Mouse (Mus musculus) spleen, postnatal 14 days (tissue): ENCODE measurements around the gene Trpm2.
"Not testable (repeated sequence)": the region's sequence is repeated elsewhere in the genome, so short reads cannot be mapped to it uniquely, and the experiment has no call there.

Source experiments
- DNase-seq, 2 experiments: peaks; one replicate each; pipeline ENCODE4 v3.0.0; 2021 to 2022; ENCODE audit warnings: low spot score in 2 of 2

Trpm2 gene

DNA sequence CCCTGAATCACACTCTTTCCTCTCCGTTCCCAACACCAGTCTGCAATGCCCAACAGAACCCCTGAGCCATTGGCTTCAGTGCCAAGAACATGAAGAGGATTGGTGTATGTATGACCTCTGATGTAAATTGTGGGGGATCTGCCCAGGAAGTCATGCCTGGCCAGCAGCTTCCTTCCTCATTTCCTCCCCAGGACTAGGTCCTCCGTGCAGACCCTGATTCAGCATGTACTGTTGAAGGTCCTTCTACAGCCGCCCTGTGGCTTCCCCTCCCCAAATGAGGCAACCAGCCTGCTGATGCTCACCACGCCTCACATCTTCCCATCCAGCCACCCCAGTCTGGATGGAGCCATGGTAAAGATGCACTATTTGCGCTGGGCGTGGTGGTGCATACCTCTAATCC, at the start of gene Trpm2:
Gene Trpm2, minus strand, starts transcription at position 83 of the 400 bp plus-strand sequence.
- no peak for DNase-seq

DNA sequence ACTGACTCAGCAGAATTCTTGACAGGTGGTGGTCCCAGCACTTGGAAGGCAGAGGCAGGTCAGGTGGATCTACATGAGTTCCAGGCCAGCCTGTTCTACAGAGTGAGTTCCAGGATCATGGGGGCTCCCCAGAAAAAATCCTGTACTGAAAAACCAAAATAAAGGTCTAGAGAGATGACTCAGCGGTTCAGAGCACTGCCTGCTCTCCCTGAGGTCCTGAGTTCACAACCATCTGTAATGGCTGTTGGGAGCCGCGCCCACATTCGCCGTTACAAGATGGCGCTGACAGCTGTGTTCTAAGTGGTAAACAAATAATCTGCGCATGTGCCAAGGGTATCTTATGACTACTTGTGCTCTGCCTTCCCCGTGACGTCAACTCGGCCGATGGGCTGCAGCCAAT, 49.6 kb upstream of the Trpm2 start:
- DNase-seq = not testable (repeated sequence)

DNA sequence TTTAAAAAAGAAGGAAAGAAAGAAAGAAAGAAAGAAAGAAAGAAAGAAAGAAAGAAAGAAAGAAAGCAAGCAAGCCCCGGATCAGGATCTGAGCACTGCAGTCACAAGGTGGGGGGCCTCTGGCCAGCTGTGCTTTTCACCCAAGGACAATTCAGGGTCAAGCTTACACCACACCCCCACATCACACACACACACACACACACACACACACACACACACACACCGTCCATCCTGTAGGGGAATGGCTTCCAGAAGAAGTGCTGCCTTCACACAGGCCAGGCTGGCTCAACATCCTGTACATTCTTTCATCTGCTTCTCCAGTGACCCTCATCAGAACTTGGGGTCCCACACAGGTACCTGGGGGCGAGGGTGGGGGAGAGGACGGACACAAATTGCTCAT, 48.9 kb upstream of the Trpm2 start:
- no peak for DNase-seq

DNA sequence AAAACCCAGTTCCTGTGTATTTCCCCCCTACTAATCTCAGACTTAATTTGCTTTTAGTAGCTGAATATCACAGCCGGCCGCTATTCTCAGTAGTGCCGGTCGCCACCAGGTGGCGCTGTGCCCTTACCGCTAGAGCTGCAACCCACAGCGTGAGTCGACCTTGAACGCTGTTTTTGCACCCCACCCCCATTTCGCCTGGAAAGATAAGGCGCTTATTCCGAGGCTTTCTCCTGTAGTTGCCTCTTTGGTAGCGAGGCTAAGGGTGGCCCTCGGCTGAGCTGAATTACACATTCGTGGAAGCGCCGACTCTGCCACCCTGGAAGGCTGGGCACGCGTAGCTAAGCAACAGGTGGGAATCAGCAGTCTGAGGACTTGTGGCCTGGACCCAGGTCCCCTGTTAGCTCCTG, 48.4 kb upstream of the Trpm2 start:
- peak; percentile 59 to 77 for DNase-seq

DNA sequence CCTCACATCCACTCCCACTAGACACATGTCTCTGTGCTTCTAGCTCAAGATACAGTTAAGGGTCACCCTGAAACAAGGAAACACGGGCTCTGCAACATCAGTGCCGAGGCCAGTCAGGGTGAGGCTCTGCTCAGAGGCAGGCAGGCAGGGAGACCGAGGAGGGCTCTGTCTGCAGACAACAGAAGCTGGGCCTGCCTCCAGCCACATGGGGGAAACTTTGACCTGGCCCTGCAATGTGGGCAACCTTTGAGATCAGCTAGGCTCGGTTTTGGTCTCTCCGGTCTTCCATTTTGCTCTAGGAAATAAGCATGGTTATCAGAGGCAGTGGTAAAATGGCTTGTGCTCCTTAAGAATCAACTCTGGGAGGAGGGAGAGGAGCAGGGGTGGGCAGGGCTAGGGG, 46.0 kb upstream of the Trpm2 start:
- DNase-seq = no peak

DNA sequence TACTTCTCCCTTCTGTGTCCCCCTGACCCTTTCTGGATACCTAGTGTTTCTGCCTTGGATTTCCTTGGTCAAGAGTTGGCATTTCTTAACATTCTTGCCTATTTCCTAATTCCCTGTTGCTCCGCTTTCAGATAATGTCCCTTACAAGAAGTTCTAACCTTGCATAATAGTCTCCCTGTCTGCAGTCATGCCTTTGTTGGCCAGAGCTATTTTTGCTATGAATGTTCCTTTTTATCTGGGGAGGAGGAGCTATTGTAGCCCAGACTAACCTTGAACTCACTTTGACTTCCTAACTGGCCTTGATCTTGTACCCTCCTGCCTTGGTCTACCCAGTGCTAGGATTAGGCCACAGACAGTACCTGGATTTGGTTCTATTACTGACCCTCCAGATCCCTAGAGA, 45.1 kb upstream of the Trpm2 start:
- DNase-seq = no peak

DNA sequence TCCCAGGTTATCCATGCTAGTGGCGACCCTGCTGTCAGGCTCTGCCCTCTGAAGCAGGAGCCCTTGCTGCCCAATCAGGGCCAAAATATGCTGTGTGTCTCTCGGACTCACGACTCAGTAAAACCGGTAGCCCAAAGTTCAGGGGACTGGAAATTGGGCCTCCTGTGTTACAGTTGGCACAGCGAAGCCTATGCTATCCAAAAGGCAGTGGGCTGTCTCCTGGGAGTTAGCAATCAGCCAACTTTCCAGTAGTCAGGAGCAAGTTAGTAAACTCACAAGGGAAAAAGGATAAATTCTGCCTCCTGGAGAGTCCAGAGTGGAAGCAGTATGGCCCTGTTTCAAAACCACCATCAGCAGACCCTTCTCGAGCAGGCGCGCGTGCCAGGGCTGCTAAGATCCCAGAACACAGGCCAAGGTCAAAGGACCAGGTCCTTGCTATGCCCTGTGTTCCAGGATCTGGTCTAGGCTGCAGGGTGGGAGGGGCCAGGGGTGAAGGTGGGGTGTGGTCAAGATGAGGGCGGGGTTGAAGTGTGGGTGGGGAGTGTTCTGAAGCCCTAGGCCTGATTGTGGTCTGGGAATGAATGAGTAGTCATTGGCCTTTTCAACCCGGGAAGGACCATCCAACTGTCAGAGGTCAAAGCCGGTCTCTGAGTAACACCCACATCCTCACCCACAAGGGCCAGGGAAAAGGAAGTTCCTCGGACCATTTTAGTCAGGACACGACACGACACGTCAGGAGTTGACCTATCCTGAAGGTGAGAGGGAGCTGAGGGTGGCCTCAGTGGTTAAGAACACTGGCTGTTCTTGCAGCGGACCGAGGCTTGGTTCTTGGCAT, 42.5 kb upstream of the Trpm2 start:
- no peak for DNase-seq

DNA sequence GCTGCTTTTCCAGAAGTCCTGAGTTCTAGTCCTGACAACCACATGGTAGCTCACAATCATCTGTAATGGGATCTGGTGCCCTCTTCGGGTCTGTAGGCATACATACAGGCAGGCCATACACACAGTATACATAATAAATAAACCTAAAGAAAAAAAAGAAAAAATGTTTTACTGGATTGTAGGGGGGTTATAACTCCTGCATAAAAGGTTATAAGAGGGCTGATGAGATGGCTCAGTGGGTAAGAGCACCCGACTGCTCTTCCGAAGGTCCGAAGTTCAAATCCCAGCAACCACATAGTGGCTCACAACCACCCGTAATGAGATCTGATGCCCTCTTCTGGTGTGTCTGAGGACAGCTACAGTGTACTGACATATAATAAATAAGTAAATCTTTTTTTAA, 40.8 kb upstream of the Trpm2 start:
- not testable (repeated sequence) for DNase-seq

DNA sequence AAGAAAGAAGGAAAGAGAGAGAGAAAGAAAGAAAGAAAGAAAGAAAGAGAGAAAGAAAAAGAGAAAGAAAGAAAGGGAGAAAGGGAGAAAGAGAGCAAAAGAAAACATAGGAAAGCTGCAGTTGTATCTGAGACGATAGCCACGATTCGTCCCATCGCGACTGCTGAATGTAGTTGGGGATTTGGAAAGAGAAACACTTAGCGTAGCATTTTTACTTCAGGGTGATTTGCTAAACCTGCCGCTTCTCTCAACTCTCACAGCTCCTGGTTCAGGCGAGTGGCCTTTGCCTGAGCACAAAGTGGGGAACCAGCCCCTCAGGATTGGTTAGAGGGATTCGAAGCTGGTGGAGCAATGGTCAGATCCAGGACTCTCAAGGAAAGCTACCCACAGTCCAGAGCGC, 40.0 kb upstream of the Trpm2 start:
- no peak for DNase-seq

DNA sequence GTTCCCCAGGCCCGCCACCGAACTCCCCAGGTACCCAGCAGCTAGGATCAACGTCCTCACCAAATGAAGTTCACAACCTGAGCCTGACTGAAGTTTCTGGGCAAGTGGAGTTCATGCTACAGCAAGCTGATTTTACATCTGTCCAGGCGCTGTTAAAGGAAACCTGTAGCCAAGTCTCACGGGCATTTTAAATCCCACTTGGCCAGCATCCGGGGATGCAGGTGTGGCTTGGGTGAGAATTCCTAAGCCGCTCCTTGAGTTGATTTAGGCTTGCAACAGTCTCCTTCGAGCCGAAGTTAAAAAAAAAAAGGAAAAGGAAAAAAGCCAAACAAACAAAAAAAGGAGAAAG, 39.6 kb upstream of the Trpm2 start, which contains the start of gene Pfkl:
Gene Pfkl, minus strand, starts transcription at position 139 of the 349 bp plus-strand sequence.
- no peak for DNase-seq

DNA sequence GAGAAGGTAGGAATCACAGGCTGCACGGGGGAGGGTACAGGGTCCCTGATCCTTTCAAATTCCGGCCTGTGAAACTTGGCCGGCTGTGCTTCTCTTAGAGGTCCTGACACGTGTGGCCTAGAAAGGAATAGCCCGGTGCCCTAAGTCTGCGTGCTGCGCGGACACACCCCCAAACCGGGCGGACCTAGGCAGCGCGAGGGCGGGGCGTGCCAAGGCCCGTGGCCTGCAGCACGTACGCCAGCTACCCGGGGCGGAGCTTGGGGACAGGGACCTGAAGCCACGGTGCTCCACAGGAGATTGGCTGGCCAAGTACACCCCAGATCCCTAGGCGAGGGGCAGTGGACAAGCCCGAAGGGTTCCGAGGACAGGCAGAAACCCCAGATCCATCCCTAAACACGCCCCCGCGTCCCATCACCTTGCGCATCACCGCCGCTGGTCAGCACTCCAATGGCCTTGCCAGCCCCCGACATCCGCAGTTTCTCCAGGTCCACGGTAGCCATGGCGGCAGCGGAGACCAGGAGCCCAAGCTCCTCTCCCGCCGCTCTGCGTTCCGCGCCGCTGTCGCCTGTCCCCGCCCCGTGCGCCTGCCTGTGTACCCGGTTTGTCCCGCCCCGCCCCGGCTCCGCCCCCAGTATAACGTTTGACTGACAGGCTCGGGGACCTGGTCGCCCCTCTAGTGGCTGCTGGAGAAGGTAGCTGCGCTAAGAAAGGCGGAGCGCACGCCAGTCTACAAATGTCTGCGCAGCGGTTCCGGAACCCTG, 39.0 kb upstream of the Trpm2 start:
- DNase-seq = peak; percentile 94 to 97

DNA sequence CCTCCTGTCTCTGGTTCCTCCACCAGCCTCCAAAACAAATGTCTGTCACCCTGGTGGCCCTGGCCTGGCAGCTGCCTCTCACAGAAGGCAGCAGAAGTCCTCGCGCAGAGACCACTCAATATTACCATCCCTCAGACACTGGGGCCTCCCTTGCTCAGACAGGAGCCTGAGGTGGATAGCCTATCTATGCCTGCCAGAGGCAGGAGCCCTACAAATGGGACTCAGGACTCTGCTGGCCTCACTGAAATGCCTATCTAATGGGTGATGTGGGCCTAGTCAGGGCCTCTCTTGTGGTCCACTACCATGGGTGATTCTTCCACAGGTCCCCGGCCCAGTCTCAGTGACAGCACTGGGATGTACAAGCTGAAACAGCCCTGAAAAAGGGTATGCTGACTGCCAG, 37.8 kb upstream of the Trpm2 start:
- no peak for DNase-seq

DNA sequence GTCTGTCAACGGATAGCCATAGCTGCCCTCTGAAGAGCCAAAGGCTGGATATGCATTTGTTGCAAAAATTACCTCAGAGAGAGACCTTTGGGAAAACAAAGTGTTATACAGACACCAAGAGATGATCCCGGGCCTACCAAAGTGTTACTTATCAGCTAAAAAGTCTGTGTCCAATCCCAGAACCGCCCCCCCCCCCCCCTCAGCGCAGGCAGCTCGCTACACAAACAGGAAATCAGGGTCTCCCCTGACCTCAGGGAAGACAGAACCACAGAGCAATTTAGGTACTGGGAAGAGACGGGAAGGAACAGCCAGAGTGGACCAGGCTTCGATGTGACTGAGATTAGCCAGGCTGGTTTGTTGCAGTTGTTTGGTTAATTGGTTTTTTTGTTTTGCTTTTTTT, 36.8 kb upstream of the Trpm2 start:
- DNase-seq = no peak

DNA sequence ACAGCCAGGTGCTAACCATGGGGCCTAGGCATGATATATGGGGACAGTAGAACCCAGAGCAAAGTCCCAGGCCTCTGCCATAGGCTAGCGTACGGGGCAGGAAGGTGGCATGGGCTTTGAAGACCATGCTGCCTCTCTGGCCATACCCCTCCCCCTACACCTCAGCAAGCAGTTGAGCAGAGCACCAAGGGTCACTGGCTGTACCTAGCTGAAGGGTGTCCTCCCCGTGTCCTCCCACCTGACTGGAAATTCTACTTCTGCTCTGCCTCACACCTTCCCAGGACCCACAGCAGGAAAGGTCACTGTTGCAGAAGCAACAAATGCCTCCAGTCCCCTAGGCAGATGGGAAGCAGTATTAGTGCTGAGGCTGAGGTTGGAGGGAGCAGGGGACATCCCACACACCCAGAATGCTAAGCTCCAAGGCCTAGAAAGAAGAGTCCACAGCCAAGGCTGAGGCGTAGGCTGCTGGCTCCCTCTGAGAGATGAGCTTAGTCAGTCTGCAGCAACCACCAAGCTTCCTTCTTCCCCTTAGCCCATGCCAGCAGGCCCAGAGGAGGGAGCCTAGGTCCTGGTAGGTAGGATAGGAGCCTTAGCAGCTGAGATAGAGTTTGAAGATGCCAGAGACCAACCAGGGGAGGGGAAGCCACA, 35.6 kb upstream of the Trpm2 start:
- DNase-seq = no peak

DNA sequence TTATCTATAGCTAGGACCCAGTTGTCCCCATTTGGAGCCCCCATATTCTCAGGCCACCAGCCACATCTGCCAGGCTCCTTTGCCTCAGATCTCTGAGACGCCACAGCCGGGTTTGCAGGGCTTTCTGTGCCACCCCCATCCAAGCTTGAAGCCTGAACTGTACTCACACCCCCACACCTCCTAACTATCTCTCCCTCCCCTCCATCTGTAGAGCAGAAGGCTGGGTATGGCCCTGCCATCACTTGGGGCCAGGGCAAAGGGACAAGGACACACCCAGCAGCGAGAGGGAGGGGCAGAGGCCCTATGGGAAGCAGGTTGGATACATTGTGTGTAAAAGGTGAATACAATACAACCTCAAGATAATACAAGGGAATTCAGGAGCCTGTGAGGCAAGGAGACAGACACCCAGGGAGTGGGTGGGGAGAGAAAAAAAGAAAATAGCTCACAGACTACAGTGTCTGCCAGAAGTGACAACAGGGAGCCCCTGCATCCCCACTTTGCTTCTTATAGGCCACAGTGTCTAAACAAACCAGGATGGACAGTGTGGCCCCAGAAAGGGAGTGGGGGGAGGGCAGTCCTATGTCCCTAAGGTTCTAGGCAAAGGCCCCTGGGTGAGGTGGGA, 34.2 kb upstream of the Trpm2 start:
- DNase-seq = no peak

DNA sequence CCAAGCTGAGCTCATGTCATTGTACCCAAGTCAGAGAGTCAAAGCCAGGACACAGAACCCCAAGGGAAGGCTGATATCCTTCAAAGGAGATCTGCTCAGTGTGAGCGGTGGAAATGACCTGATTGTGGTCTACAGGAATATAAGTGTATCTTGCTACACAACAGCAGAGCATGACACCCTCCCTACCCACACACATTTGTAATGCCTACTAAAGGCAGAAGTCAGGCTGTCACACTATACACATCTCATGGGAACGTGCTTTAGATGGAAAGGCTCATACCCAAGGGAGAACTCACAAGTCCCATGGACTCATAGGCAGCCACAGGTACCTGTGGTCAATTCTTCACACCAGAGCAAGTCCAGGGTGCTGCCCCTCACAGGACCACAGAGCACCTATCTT, 32.0 kb upstream of the Trpm2 start:
- DNase-seq = no peak

DNA sequence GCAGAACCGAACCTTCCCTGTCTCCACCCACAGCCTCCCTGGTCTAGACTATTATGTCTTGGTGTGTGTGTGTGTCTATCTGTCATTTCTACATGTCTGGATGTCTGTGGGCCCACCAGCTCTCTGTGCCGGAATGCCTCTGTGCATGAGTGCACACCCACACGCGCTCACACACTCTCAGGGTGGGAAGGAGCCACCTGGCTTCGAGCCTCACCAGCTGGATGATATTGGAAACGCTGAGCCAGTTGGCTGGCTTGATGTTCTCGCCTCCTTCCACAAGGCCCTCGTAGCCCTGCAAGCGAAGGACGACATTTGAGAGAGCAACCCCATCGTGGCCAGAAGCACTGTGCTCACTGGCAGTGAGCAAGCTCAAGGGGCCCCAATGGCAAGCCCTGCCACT, 31.4 kb upstream of the Trpm2 start:
- DNase-seq = no peak

DNA sequence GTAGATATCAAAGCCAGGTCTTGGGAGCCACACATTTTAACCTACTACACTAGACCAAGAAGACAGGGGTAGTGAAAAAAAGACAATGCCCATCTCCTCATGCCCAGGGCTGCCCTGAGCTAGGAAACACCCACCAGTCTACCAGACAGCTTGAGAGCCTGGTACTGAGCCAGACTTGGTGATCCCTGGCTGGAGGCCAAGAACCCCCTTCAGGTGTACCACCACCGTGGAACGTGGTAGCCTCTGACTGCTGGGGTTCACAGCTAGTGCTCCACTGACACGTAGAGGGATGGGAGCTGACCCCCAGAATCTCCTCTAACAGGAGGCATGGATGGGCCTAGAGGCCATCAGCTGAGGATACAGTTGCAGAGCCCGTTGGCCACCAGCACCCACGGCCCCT, 29.8 kb upstream of the Trpm2 start:
- DNase-seq = no peak

DNA sequence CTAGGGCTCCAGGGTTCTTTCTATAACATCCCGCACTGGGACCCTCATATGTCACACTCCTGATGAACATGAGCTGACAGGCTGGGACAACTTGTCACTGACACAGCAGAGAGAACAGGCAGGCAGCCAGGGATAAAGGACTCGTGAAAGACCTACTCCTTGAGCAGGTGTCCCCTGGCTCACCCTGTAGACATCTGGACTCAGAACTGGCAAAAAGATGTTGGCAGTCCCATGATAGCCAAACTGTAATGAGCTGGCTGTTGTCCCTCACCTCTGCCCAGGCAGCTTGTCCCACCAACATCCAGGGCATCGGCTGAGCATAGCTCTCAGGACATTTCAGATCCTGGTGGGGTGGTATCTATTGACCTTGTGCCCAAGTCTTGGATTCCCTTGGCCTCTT, 25.3 kb upstream of the Trpm2 start:
- DNase-seq = no peak

DNA sequence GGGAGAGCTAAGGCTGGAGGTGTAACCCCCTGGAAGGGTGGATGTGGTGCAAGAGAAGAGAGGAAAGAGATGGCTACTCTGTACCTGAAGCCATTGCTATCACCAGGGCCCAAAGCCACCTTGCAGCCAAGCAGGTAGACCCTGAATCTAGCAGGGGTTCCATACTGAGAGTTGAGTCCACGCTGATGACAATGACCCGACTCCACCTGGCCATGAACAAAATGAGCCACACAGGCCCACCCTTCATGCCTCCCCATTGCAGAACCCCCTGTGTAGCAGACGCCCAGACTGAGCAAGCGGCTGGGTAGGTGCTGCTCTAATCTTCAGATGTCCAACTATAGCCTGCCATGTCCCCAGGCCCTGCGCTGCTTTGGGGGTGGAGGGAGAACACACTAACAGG, 15.4 kb upstream of the Trpm2 start:
- no peak for DNase-seq

DNA sequence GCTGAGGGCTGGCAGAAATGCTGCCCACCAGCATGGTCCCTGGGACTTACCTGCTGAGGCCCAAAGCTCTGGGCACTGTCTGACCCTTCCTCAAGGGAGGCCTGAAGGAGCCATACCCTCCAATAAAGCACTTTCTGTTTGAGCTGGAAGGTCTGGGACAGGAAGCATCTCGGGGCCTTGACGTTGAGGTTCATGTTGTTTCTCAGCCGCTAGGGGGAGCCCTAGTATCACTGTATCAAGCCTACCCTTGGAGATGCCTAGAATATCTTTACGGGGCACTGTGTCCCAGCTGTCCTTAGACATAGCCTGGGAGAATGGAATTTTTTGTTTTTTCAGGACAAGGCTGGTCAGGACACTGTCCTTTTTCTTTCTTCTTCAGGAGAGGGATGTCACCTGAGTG, 14.3 kb upstream of the Trpm2 start:
- peak in 1 of 2 experiments; percentile 66 for DNase-seq
